Mouse (Mus musculus): ENCODE measurements around the gene Clpb.

DNA sequence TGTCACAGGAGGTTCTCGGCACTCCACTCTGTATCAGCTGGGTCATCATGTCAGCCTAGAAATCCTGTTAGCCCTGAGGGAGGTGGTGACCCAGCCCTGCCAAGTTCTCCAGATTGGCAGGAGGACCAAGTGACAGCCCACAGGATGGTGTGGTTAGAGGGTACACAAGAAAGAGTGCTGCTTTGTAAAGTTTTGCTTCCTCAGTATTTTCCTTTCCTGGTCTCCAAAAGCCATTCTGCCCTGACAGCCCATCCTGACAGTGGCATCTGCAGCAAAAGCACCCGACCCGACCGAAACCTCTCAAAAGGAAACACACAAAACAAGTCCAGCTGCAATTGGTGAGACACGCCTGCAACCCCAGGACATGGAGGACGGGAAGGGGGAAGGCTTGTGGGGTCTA, 180.8 kb downstream of the Clpb start:
- no peak for TF ChIP-seq CTCF (IDR thresholded peaks at IDR 0.05; ENCODE audit: low read depth, low read length)
- no peak for TF ChIP-seq POLR2A (IDR thresholded peaks at IDR 0.05; ENCODE audit: borderline replicate concordance, low read depth, low read length)

Data from bone marrow macrophage, adult 2 months (primary cell).